Mouse (Mus musculus) gastrocnemius, postnatal 36 days (tissue): ENCODE measurements around the gene Lima1. TPM values are rescaled to one million over a fixed set of nuclear protein-coding genes. Genes with fewer than 3 reads are reported as not detected.
"Not testable (repeated sequence)": the region's sequence is repeated elsewhere in the genome, so short reads cannot be mapped to it uniquely, and the experiment has no call there.

Experiments
- DNase-seq, 2 experiments: peaks; one replicate each; pipeline ENCODE4 v3.0.0; 2022
- intact Hi-C: fragments of 180-260 bp; cut with DNase I; formaldehyde crosslinking; loops from one replicate; pipeline ENCODE4 v1.15.1; 2025
- long read RNA-seq, 2 experiments: library from polyadenylated mRNA; stranded (forward); transcript quantifications; one replicate each; pipeline ENCODE4 v2.0.0; 2021
- total RNA-seq, 2 experiments: library from RNA; stranded (reverse); gene quantifications; 2 replicates each; pipeline ENCODE4 v1.2.3; 2021

Gene Lima1
- 10 to 100 TPM in 1 of 2 experiments, 1 to 10 TPM in 1; 9.3 to 10.3 TPM for total RNA-seq
- long read RNA-seq, experiment 1, partial matches to known transcripts: 0 of 4 reads
- long read RNA-seq, experiment 1, other reads (novel, unspliced or antisense): 4 of 4 reads
- long read RNA-seq, experiment 2, full-length matches to known transcripts: 3 of 7 reads
- long read RNA-seq, experiment 2, partial matches to known transcripts: 1 of 7 reads
- long read RNA-seq, experiment 2, other reads (novel, unspliced or antisense): 3 of 7 reads

- peak; percentile 75 to 77 for DNase-seq
- intact Hi-C loops: no loop called here
These were observed at the start of gene Lima1 for GRCm38 (mm10) chr15:99875334-99875869. Gene Lima1, minus strand, starts transcription at chr15:99875456.

GRCm38 (mm10) chr15:99919601-99920158 is 44.4 kb upstream of the Lima1 start:
- DNase-seq: no peak
- intact Hi-C loops: no loop called here

- intact Hi-C loops: no loop called here
- DNase-seq: no peak
These were observed 42.0 kb upstream of the Lima1 start for GRCm38 (mm10) chr15:99917264-99917663.

GRCm38 (mm10) chr15:99914613-99915012 is 39.4 kb upstream of the Lima1 start:
- no peak for DNase-seq
- intact Hi-C loops: no loop called here

- DNase-seq: no peak
- intact Hi-C loops: loop anchor here (2.0 kb wide), 1 partner anchor 315 kb away; no protein-coding TSS in a partner anchor
These were observed 36.5 kb upstream of the Lima1 start for GRCm38 (mm10) chr15:99911785-99912184.

GRCm38 (mm10) chr15:99909339-99909996 is 34.2 kb upstream of the Lima1 start:
- DNase-seq: not testable (repeated sequence)

GRCm38 (mm10) chr15:99907514-99907913 is 32.3 kb upstream of the Lima1 start:
- intact Hi-C loops: loop anchor here (5.0 to 10.0 kb wide), 2 partner anchors 63 to 180 kb away; partner anchors contain the start of gene Cox14
- DNase-seq: no peak

More at GRCm38 (mm10) chr15:99909339-99909996, 34.2 kb upstream of the Lima1 start:
- intact Hi-C loops: loop anchor here (5.0 to 10.0 kb wide), 2 partner anchors 65 to 182 kb away; partner anchors contain the start of gene Cox14

- intact Hi-C loops: loop anchor here (5.0 to 10.0 kb wide), 2 partner anchors 62 to 180 kb away; partner anchors contain the start of gene Cox14
- DNase-seq: no peak
These were observed 31.8 kb upstream of the Lima1 start for GRCm38 (mm10) chr15:99907041-99907440.

- no peak for DNase-seq
- intact Hi-C loops: loop anchor here (5.0 to 10.0 kb wide), 4 partner anchors 60 to 188 kb away; partner anchors contain the start of genes Cox14 and Gpd1
These were observed 29.6 kb upstream of the Lima1 start for GRCm38 (mm10) chr15:99904841-99905240.

- intact Hi-C loops: loop anchor here (5.0 to 10.0 kb wide), 3 partner anchors 60 to 187 kb away; partner anchors contain the start of gene Gpd1
- DNase-seq: peak; percentile 66 to 78
These were observed 29.1 kb upstream of the Lima1 start for GRCm38 (mm10) chr15:99904333-99904732.

GRCm38 (mm10) chr15:99903227-99903626 is 28.0 kb upstream of the Lima1 start:
- intact Hi-C loops: loop anchor here (5.0 to 10.0 kb wide), 3 partner anchors 58 to 186 kb away; partner anchors contain the start of gene Gpd1
- no peak for DNase-seq

GRCm38 (mm10) chr15:99902786-99903185 is 27.5 kb upstream of the Lima1 start:
- intact Hi-C loops: loop anchor here (5.0 to 10.0 kb wide), 3 partner anchors 58 to 185 kb away; partner anchors contain the start of gene Gpd1
- DNase-seq: no peak

GRCm38 (mm10) chr15:99896621-99897020 is 21.4 kb upstream of the Lima1 start:
- DNase-seq: no peak
- intact Hi-C loops: no loop called here

GRCm38 (mm10) chr15:99891355-99891754 is 16.1 kb upstream of the Lima1 start:
- no peak for DNase-seq
- intact Hi-C loops: no loop called here

- DNase-seq: no peak
- intact Hi-C loops: no loop called here
These were observed 15.4 kb upstream of the Lima1 start for GRCm38 (mm10) chr15:99890412-99891236.

GRCm38 (mm10) chr15:99889275-99889874 is 14.1 kb upstream of the Lima1 start:
- intact Hi-C loops: no loop called here
- no peak for DNase-seq

GRCm38 (mm10) chr15:99887130-99887529 is 11.9 kb upstream of the Lima1 start:
- DNase-seq, intact Hi-C loops: not testable (repeated sequence)

GRCm38 (mm10) chr15:99884038-99884437 is 8.8 kb upstream of the Lima1 start:
- intact Hi-C loops: no loop called here
- DNase-seq: no peak

- intact Hi-C loops: no loop called here
- no peak for DNase-seq
These were observed 3.3 kb upstream of the Lima1 start for GRCm38 (mm10) chr15:99878541-99878940.
